Mouse (Mus musculus): Measurements from ENCODE around the gene Mkrn1. TPM values are rescaled to one million over a fixed set of nuclear protein-coding genes. Genes with fewer than 3 reads are reported as not detected.
"Not testable (repeated sequence)": the region's sequence is repeated elsewhere in the genome, so short reads cannot be mapped to it uniquely, and the experiment has no call there.

Mkrn1 gene
- polyA plus RNA-seq, 1 experiment from 2014 or later, result 59.5 TPM

- peak overlapping the region; percentile 25; the same call in 1 of the 2 replicates for H3K4me2 ChIP-seq (replicated peaks)
Observed at GRCm38 (mm10) chr6:39445801-39446572, 25.7 kb upstream of the Mkrn1 start.

GRCm38 (mm10) chr6:39442786-39443287, 22.6 kb upstream of the Mkrn1 start:
- no peak overlapping the region for H3K27ac ChIP-seq (replicated peaks)
- no peaks in the 10 kb centered on the region for H3K9me3 ChIP-seq (replicated peaks)
- no peak overlapping the region for H3K4me3 ChIP-seq (replicated peaks)
- no peaks in the 10 kb centered on the region for H3K36me3 ChIP-seq
- no peak overlapping the region for H3K9ac ChIP-seq
- no peaks in the 10 kb centered on the region for H3K27me3 ChIP-seq
- no peak overlapping the region for H3K4me2 ChIP-seq (replicated peaks)
- H3K4me1 ChIP-seq, result no peaks in the 10 kb centered on the region
- no peak for ATAC-seq (ENCODE audit: insufficient number of reproducible peaks, low FRiP score, low TSS enrichment, low read depth)

More at GRCm38 (mm10) chr6:39445801-39446572, 25.7 kb upstream of the Mkrn1 start:
- Histone ChIP-seq H3K4me1 (no peaks in the 10 kb centered on the region), H3K9me3 (replicated peaks) (no peaks in the 10 kb centered on the region), H3K27me3 (no peaks in the 10 kb centered on the region), H3K4me3 (replicated peaks) (no peak overlapping the region), H3K9ac (no peak overlapping the region), H3K36me3 (no peaks in the 10 kb centered on the region), H3K27ac (replicated peaks) (no peak overlapping the region)
- no peak for ATAC-seq (ENCODE audit: insufficient number of reproducible peaks, low FRiP score, low TSS enrichment, low read depth)
- WGBS, result 11% methylated on average over 19 of the region's 19 CpGs

GRCm38 (mm10) chr6:39440207-39440606, 19.9 kb upstream of the Mkrn1 start:
- Histone ChIP-seq H3K9me3 (replicated peaks) (no peaks in the 10 kb centered on the region), H3K4me3 (replicated peaks) (no peak overlapping the region), H3K27ac (replicated peaks) (no peak overlapping the region), H3K4me1 (no peaks in the 10 kb centered on the region), H3K4me2 (replicated peaks) (no peak overlapping the region), H3K36me3 (no peaks in the 10 kb centered on the region), H3K9ac (no peak overlapping the region), H3K27me3 (no peaks in the 10 kb centered on the region)
- no peak for ATAC-seq (ENCODE audit: insufficient number of reproducible peaks, low FRiP score, low TSS enrichment, low read depth)

GRCm38 (mm10) chr6:39437519-39437918, 17.3 kb upstream of the Mkrn1 start:
- not testable (repeated sequence) for H3K9ac ChIP-seq; H3K27ac ChIP-seq (replicated peaks); H3K9me3 ChIP-seq (replicated peaks); H3K36me3 ChIP-seq; H3K4me1 ChIP-seq; H3K4me2 ChIP-seq (replicated peaks); H3K4me3 ChIP-seq (replicated peaks); ATAC-seq (ENCODE audit: insufficient number of reproducible peaks, low FRiP score, low TSS enrichment, low read depth); H3K27me3 ChIP-seq
- WGBS, result 83% methylated on average over 6 of the region's 6 CpGs

- Histone ChIP-seq H3K4me2 (replicated peaks) (no peak overlapping the region), H3K4me1 (no peaks in the 10 kb centered on the region), H3K9me3 (replicated peaks) (no peaks in the 10 kb centered on the region), H3K9ac (no peak overlapping the region), H3K27ac (replicated peaks) (no peak overlapping the region), H3K27me3 (no peaks in the 10 kb centered on the region), H3K36me3 (no peaks in the 10 kb centered on the region), H3K4me3 (replicated peaks) (no peak overlapping the region)
- no peak for ATAC-seq (ENCODE audit: insufficient number of reproducible peaks, low FRiP score, low TSS enrichment, low read depth)
- WGBS, result 71% methylated on average over 5 of the region's 5 CpGs
Observed at GRCm38 (mm10) chr6:39435875-39436274, 15.6 kb upstream of the Mkrn1 start.

- no peaks in the 10 kb centered on the region for H3K36me3 ChIP-seq
- H3K9ac ChIP-seq, result no peak overlapping the region
- no peak overlapping the region for H3K4me2 ChIP-seq (replicated peaks)
- H3K27ac ChIP-seq (replicated peaks), result no peak overlapping the region
- WGBS, result 71% methylated on average over 2 of the region's 2 CpGs
- ATAC-seq (ENCODE audit: insufficient number of reproducible peaks, low FRiP score, low TSS enrichment, low read depth), result no peak
- no peak overlapping the region for H3K4me3 ChIP-seq (replicated peaks)
- H3K27me3 ChIP-seq, result no peaks in the 10 kb centered on the region
- H3K9me3 ChIP-seq (replicated peaks), result no peaks in the 10 kb centered on the region
- no peaks in the 10 kb centered on the region for H3K4me1 ChIP-seq
Observed at GRCm38 (mm10) chr6:39434886-39435492, 14.7 kb upstream of the Mkrn1 start.

GRCm38 (mm10) chr6:39434111-39434885, 14.0 kb upstream of the Mkrn1 start:
- 62% methylated on average over 2 of the region's 2 CpGs for WGBS
- no peaks in the 10 kb centered on the region for H3K9me3 ChIP-seq (replicated peaks)
- no peaks in the 10 kb centered on the region for H3K27me3 ChIP-seq
- no peak overlapping the region for H3K4me2 ChIP-seq (replicated peaks)
- no peak overlapping the region for H3K9ac ChIP-seq
- no peaks in the 10 kb centered on the region for H3K4me1 ChIP-seq
- H3K36me3 ChIP-seq, result no peaks in the 10 kb centered on the region
- H3K27ac ChIP-seq (replicated peaks), result no peak overlapping the region
- ATAC-seq (ENCODE audit: insufficient number of reproducible peaks, low FRiP score, low TSS enrichment, low read depth), result no peak
- no peak overlapping the region for H3K4me3 ChIP-seq (replicated peaks)

GRCm38 (mm10) chr6:39433701-39434100, 13.4 kb upstream of the Mkrn1 start:
- Histone ChIP-seq H3K4me3 (replicated peaks) (no peak overlapping the region), H3K4me1 (no peaks in the 10 kb centered on the region), H3K36me3 (no peaks in the 10 kb centered on the region), H3K9ac (no peak overlapping the region), H3K4me2 (replicated peaks) (no peak overlapping the region), H3K27me3 (no peaks in the 10 kb centered on the region), H3K27ac (replicated peaks) (no peak overlapping the region), H3K9me3 (replicated peaks) (no peaks in the 10 kb centered on the region)
- no peak for ATAC-seq (ENCODE audit: insufficient number of reproducible peaks, low FRiP score, low TSS enrichment, low read depth)

GRCm38 (mm10) chr6:39433174-39433573, 12.9 kb upstream of the Mkrn1 start:
- no peaks in the 10 kb centered on the region for H3K9me3 ChIP-seq (replicated peaks)
- H3K27ac ChIP-seq (replicated peaks), result no peak overlapping the region

GRCm38 (mm10) chr6:39430722-39431121, 10.5 kb upstream of the Mkrn1 start:
- WGBS, result 66% methylated on average over 11 of the region's 11 CpGs
- no peak for ATAC-seq (ENCODE audit: insufficient number of reproducible peaks, low FRiP score, low TSS enrichment, low read depth)
- no peaks in the 10 kb centered on the region for H3K4me1 ChIP-seq

More at GRCm38 (mm10) chr6:39433174-39433573, 12.9 kb upstream of the Mkrn1 start:
- H3K4me2 ChIP-seq (replicated peaks), result no peak overlapping the region
- no peaks in the 10 kb centered on the region for H3K36me3 ChIP-seq
- ATAC-seq (ENCODE audit: insufficient number of reproducible peaks, low FRiP score, low TSS enrichment, low read depth), result no peak
- H3K9ac ChIP-seq, result no peak overlapping the region
- H3K4me3 ChIP-seq (replicated peaks), result no peak overlapping the region
- H3K27me3 ChIP-seq, result no peaks in the 10 kb centered on the region
- H3K4me1 ChIP-seq, result no peaks in the 10 kb centered on the region
- WGBS, result 83% methylated on average over 4 of the region's 4 CpGs

GRCm38 (mm10) chr6:39429007-39429788, 8.9 kb upstream of the Mkrn1 start:
- Histone ChIP-seq H3K27me3 (no peaks in the 10 kb centered on the region), H3K4me1 (no peaks in the 10 kb centered on the region), H3K27ac (replicated peaks) (no peak overlapping the region), H3K4me3 (replicated peaks) (no peak overlapping the region), H3K4me2 (replicated peaks) (no peak overlapping the region), H3K36me3 (no peaks in the 10 kb centered on the region), H3K9me3 (replicated peaks) (no peaks in the 10 kb centered on the region), H3K9ac (no peak overlapping the region)
- no peak for ATAC-seq (ENCODE audit: insufficient number of reproducible peaks, low FRiP score, low TSS enrichment, low read depth)
- WGBS, result 76% methylated on average over 6 of the region's 6 CpGs

More at GRCm38 (mm10) chr6:39430722-39431121, 10.5 kb upstream of the Mkrn1 start:
- H3K27ac ChIP-seq (replicated peaks), result no peak overlapping the region
- no peaks in the 10 kb centered on the region for H3K9me3 ChIP-seq (replicated peaks)
- no peak overlapping the region for H3K9ac ChIP-seq
- H3K27me3 ChIP-seq, result no peaks in the 10 kb centered on the region
- H3K4me3 ChIP-seq (replicated peaks), result no peak overlapping the region
- H3K36me3 ChIP-seq, result no peaks in the 10 kb centered on the region
- no peak overlapping the region for H3K4me2 ChIP-seq (replicated peaks)
